Mouse (Mus musculus): ENCODE data around the gene Ralgps1. TPM values are rescaled to one million over a fixed set of nuclear protein-coding genes. Genes with fewer than 3 reads are reported as not detected.

The Ralgps1 gene
- polyA plus RNA-seq, 1 experiment, result 48.7 TPM

- Histone ChIP-seq H3K27ac (ENCODE audit: insufficient read depth, low read length) (no peak overlapping the region), H3K27me3 (ENCODE audit: control insufficient read depth, insufficient read depth, low read length) (no peaks in the 10 kb centered on the region), H3K4me3 (replicated peaks; ENCODE audit: insufficient read depth, low read depth, low read length) (no peak overlapping the region), H3K4me1 (ENCODE audit: control insufficient read depth, insufficient read depth, low read length) (peaks cover 25% of the 10 kb centered on the region)
- 78% methylated on average over 3 of the region's 3 CpGs for WGBS
- TF ChIP-seq CTCF (IDR thresholded peaks at IDR 0.05; ENCODE audit: borderline replicate concordance, insufficient read depth, low read depth, low read length) (no peak), POLR2A (IDR thresholded peaks at IDR 0.05; ENCODE audit: borderline replicate concordance, insufficient read depth, low read length) (no peak)
- no peak for DNase-seq
These were observed 105.5 kb downstream of the Ralgps1 start for GRCm38 (mm10) chr2:33265793-33266192.

GRCm38 (mm10) chr2:33261475-33261874 lies 109.8 kb downstream of the Ralgps1 start:
- DNase-seq, result no peak
- no peak for TF ChIP-seq POLR2A (IDR thresholded peaks at IDR 0.05; ENCODE audit: borderline replicate concordance, insufficient read depth, low read length)
- no peak for TF ChIP-seq CTCF (IDR thresholded peaks at IDR 0.05; ENCODE audit: borderline replicate concordance, insufficient read depth, low read depth, low read length)
- Histone ChIP-seq H3K4me1 (ENCODE audit: control insufficient read depth, insufficient read depth, low read length) (peaks cover 25% of the 10 kb centered on the region), H3K27me3 (ENCODE audit: control insufficient read depth, insufficient read depth, low read length) (no peaks in the 10 kb centered on the region), H3K27ac (ENCODE audit: insufficient read depth, low read length) (no peak overlapping the region), H3K4me3 (replicated peaks; ENCODE audit: insufficient read depth, low read depth, low read length) (no peak overlapping the region)
- 88% methylated on average over 3 of the region's 3 CpGs for WGBS

GRCm38 (mm10) chr2:33260772-33261171 lies 110.5 kb downstream of the Ralgps1 start:
- H3K4me1 ChIP-seq (ENCODE audit: control insufficient read depth, insufficient read depth, low read length), result peaks cover 27% of the 10 kb centered on the region
- 33% methylated on average over 8 of the region's 8 CpGs for WGBS
- no peak overlapping the region for H3K27ac ChIP-seq (ENCODE audit: insufficient read depth, low read length)
- DNase-seq, result peak in 1 of 2 experiments; percentile 43
- H3K4me3 ChIP-seq (replicated peaks; ENCODE audit: insufficient read depth, low read depth, low read length), result no peak overlapping the region
- TF ChIP-seq POLR2A (IDR thresholded peaks at IDR 0.05; ENCODE audit: borderline replicate concordance, insufficient read depth, low read length), result no peak
- no peak for TF ChIP-seq CTCF (IDR thresholded peaks at IDR 0.05; ENCODE audit: borderline replicate concordance, insufficient read depth, low read depth, low read length)
- H3K27me3 ChIP-seq (ENCODE audit: control insufficient read depth, insufficient read depth, low read length), result no peaks in the 10 kb centered on the region

- Histone ChIP-seq H3K4me3 (replicated peaks; ENCODE audit: insufficient read depth, low read depth, low read length) (no peak overlapping the region), H3K4me1 (ENCODE audit: control insufficient read depth, insufficient read depth, low read length) (peaks cover 35% of the 10 kb centered on the region), H3K27ac (ENCODE audit: insufficient read depth, low read length) (peak overlapping the region; percentile 74), H3K27me3 (ENCODE audit: control insufficient read depth, insufficient read depth, low read length) (no peaks in the 10 kb centered on the region)
- DNase-seq, result peak; percentile 52 to 74
- WGBS, result 91% methylated on average over 3 of the region's 3 CpGs
- no peak for TF ChIP-seq POLR2A (IDR thresholded peaks at IDR 0.05; ENCODE audit: borderline replicate concordance, insufficient read depth, low read length)
- no peak for TF ChIP-seq CTCF (IDR thresholded peaks at IDR 0.05; ENCODE audit: borderline replicate concordance, insufficient read depth, low read depth, low read length)
These were observed 114.3 kb downstream of the Ralgps1 start for GRCm38 (mm10) chr2:33256769-33257537.

GRCm38 (mm10) chr2:33254318-33254985 lies 116.8 kb downstream of the Ralgps1 start:
- Histone ChIP-seq H3K27ac (ENCODE audit: insufficient read depth, low read length) (no peak overlapping the region), H3K27me3 (ENCODE audit: control insufficient read depth, insufficient read depth, low read length) (no peaks in the 10 kb centered on the region), H3K4me1 (ENCODE audit: control insufficient read depth, insufficient read depth, low read length) (peaks cover 22% of the 10 kb centered on the region), H3K4me3 (replicated peaks; ENCODE audit: insufficient read depth, low read depth, low read length) (no peak overlapping the region)
- TF ChIP-seq CTCF (IDR thresholded peaks at IDR 0.05; ENCODE audit: borderline replicate concordance, insufficient read depth, low read depth, low read length), result no peak
- no peak for TF ChIP-seq POLR2A (IDR thresholded peaks at IDR 0.05; ENCODE audit: borderline replicate concordance, insufficient read depth, low read length)
- 64% methylated on average over 9 of the region's 9 CpGs for WGBS
- DNase-seq, result peak; percentile 52 to 70

- 80% methylated on average over 4 of the region's 4 CpGs for WGBS
These were observed 117.6 kb downstream of the Ralgps1 start for GRCm38 (mm10) chr2:33253572-33254190.

GRCm38 (mm10) chr2:33252751-33253150 lies 118.5 kb downstream of the Ralgps1 start:
- no peak for TF ChIP-seq CTCF (IDR thresholded peaks at IDR 0.05; ENCODE audit: borderline replicate concordance, insufficient read depth, low read depth, low read length)
- no peak for TF ChIP-seq POLR2A (IDR thresholded peaks at IDR 0.05; ENCODE audit: borderline replicate concordance, insufficient read depth, low read length)
- H3K27ac ChIP-seq (ENCODE audit: insufficient read depth, low read length), result no peak overlapping the region

More at GRCm38 (mm10) chr2:33253572-33254190, 117.6 kb downstream of the Ralgps1 start:
- TF ChIP-seq CTCF (IDR thresholded peaks at IDR 0.05; ENCODE audit: borderline replicate concordance, insufficient read depth, low read depth, low read length) (no peak), POLR2A (IDR thresholded peaks at IDR 0.05; ENCODE audit: borderline replicate concordance, insufficient read depth, low read length) (no peak)
- Histone ChIP-seq H3K4me1 (ENCODE audit: control insufficient read depth, insufficient read depth, low read length) (peaks cover 22% of the 10 kb centered on the region), H3K4me3 (replicated peaks; ENCODE audit: insufficient read depth, low read depth, low read length) (no peak overlapping the region), H3K27ac (ENCODE audit: insufficient read depth, low read length) (no peak overlapping the region), H3K27me3 (ENCODE audit: control insufficient read depth, insufficient read depth, low read length) (no peaks in the 10 kb centered on the region)
- no peak for DNase-seq

More at GRCm38 (mm10) chr2:33252751-33253150, 118.5 kb downstream of the Ralgps1 start:
- Histone ChIP-seq H3K27me3 (ENCODE audit: control insufficient read depth, insufficient read depth, low read length) (no peaks in the 10 kb centered on the region), H3K4me3 (replicated peaks; ENCODE audit: insufficient read depth, low read depth, low read length) (no peak overlapping the region), H3K4me1 (ENCODE audit: control insufficient read depth, insufficient read depth, low read length) (peaks cover 22% of the 10 kb centered on the region)
- no peak for DNase-seq
- 88% methylated on average over 6 of the region's 6 CpGs for WGBS

All from cerebellum, adult 2 months (tissue).